Mouse (Mus musculus): ENCODE data around the gene Proca1. TPM values are rescaled to one million over a fixed set of nuclear protein-coding genes. Genes with fewer than 3 reads are reported as not detected.
A peak's percentile ranks its signal among the peaks of the same experiment; 100 is the strongest.

Gene Proca1
- polyA plus RNA-seq, 1 experiment from 2014 or later: 0.31 TPM

DNA sequence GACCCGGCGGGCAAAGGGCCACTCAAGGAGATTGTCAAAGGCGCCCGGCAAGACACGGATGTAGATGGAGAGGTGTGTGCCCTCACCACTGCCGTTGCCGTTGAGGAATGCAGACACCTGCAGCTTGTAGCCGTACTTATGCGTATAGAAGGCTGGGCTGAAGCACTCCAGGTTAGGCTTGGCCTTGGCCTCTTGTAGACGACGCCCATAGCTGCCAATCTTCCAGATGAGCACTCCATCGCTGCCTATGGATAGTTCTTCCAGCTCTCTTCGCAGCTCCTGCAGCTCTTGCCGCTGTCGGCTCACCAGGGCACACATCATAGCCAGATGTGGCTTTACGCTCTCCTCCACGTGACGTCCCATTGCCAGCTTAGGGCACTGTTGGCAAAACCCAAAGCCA, 33.0 kb upstream of the Proca1 start:
- 87% methylated on average over 18 of the region's 18 CpGs for WGBS (ENCODE audit: insufficient replicate concordance)
- Histone ChIP-seq H3K4me1 (peaks cover 60% of the 10 kb centered on the region), H3K9me3 (replicated peaks) (no peaks in the 10 kb centered on the region), H3K27me3 (replicated peaks) (no peaks in the 10 kb centered on the region), H3K27ac (peak overlapping the region; percentile 41; the same call in 1 of the 2 replicates), H3K4me2 (no peak overlapping the region), H3K4me3 (no peak overlapping the region), H3K36me3 (peaks cover 79% of the 10 kb centered on the region), H3K9ac (no peak overlapping the region)
- no peak for ATAC-seq

GRCm38 (mm10) chr11:78160675-78161074, 32.5 kb upstream of the Proca1 start:
- Histone ChIP-seq H3K36me3 (peaks cover 74% of the 10 kb centered on the region), H3K4me3 (no peak overlapping the region), H3K27ac (peak overlapping the region; percentile 41; the same call in 1 of the 2 replicates), H3K4me1 (peaks cover 62% of the 10 kb centered on the region), H3K9ac (no peak overlapping the region), H3K4me2 (no peak overlapping the region), H3K27me3 (replicated peaks) (no peaks in the 10 kb centered on the region), H3K9me3 (replicated peaks) (no peaks in the 10 kb centered on the region)
- ATAC-seq: no peak
- WGBS (ENCODE audit: insufficient replicate concordance): 81% methylated on average over 3 of the region's 3 CpGs

DNA sequence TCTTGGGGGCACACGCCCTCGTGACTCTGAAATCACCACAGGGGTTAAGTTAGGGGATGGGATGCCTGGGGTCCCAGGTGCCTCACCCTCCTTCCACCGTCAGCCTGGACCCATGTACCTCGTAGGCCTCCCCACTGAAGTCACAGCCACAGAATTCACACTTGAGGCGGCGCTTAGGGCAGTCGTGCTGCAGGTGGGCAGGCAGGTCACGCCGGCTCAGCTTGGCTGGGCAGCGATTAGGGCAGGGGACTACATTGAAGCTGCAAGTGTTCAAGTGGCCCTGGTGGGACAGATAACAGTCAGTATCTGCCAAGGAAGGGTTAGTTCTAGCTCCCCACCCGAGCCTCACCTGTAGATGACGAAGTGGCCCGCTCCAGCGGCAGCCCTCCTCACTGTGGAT, 32.0 kb upstream of the Proca1 start:
- H3K4me1 ChIP-seq: peaks cover 67% of the 10 kb centered on the region
- 83% methylated on average over 14 of the region's 14 CpGs for WGBS (ENCODE audit: insufficient replicate concordance)
- no peak overlapping the region for H3K4me2 ChIP-seq
- no peak overlapping the region for H3K4me3 ChIP-seq
- H3K9ac ChIP-seq: 0 out of 2 replicates have a peak overlapping the region, but pooled peaks have one; percentile 99
- H3K27ac ChIP-seq: peak overlapping the region; percentile 41
- no peak for ATAC-seq
- H3K36me3 ChIP-seq: peaks cover 70% of the 10 kb centered on the region
- no peaks in the 10 kb centered on the region for H3K27me3 ChIP-seq (replicated peaks)
- no peaks in the 10 kb centered on the region for H3K9me3 ChIP-seq (replicated peaks)

DNA sequence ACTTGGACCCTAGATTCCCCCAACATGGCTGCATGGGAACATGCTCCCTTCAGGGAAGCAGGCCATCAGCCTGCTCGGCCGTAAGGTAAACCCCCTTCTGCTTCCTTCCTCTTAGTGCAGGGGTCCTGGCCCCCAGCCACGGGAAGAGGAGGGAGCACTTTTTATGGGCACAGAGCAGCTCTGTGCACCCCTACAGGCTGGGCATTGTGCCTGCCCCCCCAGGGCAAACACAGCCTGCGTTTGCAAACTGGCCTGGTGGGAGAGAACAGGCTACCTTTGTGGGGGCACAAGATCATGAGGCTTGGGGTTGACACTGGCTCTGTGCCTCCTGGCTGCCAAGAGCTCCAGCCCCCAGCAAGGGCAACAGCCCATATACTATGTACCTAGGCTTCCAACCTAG, 31.2 kb upstream of the Proca1 start:
- Histone ChIP-seq H3K9ac (peak overlapping the region; percentile 99), H3K4me3 (peak overlapping the region; percentile 97; the same call in 1 of the 2 replicates), H3K4me2 (peak overlapping the region; percentile 100), H3K9me3 (replicated peaks) (no peaks in the 10 kb centered on the region), H3K27ac (peak overlapping the region; percentile 49), H3K36me3 (peaks cover 65% of the 10 kb centered on the region), H3K27me3 (replicated peaks) (no peaks in the 10 kb centered on the region), H3K4me1 (peaks cover 75% of the 10 kb centered on the region)
- ATAC-seq: no peak
- WGBS (ENCODE audit: insufficient replicate concordance): 61% methylated on average over 4 of the region's 4 CpGs

- Histone ChIP-seq H3K4me3 (peak overlapping the region; percentile 97; the same call in 1 of the 2 replicates), H3K9me3 (replicated peaks) (no peaks in the 10 kb centered on the region), H3K36me3 (peaks cover 64% of the 10 kb centered on the region), H3K4me2 (peak overlapping the region; percentile 100), H3K27me3 (replicated peaks) (no peaks in the 10 kb centered on the region), H3K27ac (peak overlapping the region; percentile 93), H3K9ac (peak overlapping the region; percentile 99), H3K4me1 (peaks cover 79% of the 10 kb centered on the region)
- ATAC-seq: no peak
- WGBS (ENCODE audit: insufficient replicate concordance): 76% methylated on average over 6 of the region's 6 CpGs
These were observed 30.7 kb upstream of the Proca1 start for GRCm38 (mm10) chr11:78162504-78162903.

GRCm38 (mm10) chr11:78163045-78163444, 30.1 kb upstream of the Proca1 start:
- Histone ChIP-seq H3K4me2 (peak overlapping the region; percentile 100), H3K9me3 (replicated peaks) (no peaks in the 10 kb centered on the region), H3K27me3 (replicated peaks) (no peaks in the 10 kb centered on the region), H3K9ac (peak overlapping the region; percentile 99), H3K36me3 (peaks cover 61% of the 10 kb centered on the region), H3K4me1 (peaks cover 80% of the 10 kb centered on the region), H3K27ac (peak overlapping the region; percentile 93), H3K4me3 (peak overlapping the region; percentile 97)
- ATAC-seq: no peak
- 85% methylated on average over 2 of the region's 2 CpGs for WGBS (ENCODE audit: insufficient replicate concordance)

- peaks cover 52% of the 10 kb centered on the region for H3K36me3 ChIP-seq
- no peak for ATAC-seq
- WGBS (ENCODE audit: insufficient replicate concordance): 2% methylated on average over 22 of the region's 22 CpGs
- peaks cover 89% of the 10 kb centered on the region for H3K4me1 ChIP-seq
- no peaks in the 10 kb centered on the region for H3K27me3 ChIP-seq (replicated peaks)
- H3K9ac ChIP-seq: peak overlapping the region; percentile 99
- peak overlapping the region; percentile 93 for H3K27ac ChIP-seq
- no peaks in the 10 kb centered on the region for H3K9me3 ChIP-seq (replicated peaks)
- H3K4me2 ChIP-seq: peak overlapping the region; percentile 100
- H3K4me3 ChIP-seq: peak overlapping the region; percentile 97
These were observed 29.2 kb upstream of the Proca1 start for GRCm38 (mm10) chr11:78163681-78164603.

GRCm38 (mm10) chr11:78164604-78164923, 28.6 kb upstream of the Proca1 start:
- Histone ChIP-seq H3K4me2 (peak overlapping the region; percentile 100), H3K36me3 (peaks cover 47% of the 10 kb centered on the region), H3K27me3 (replicated peaks) (no peaks in the 10 kb centered on the region), H3K4me3 (peak overlapping the region; percentile 97), H3K4me1 (peaks cover 90% of the 10 kb centered on the region), H3K27ac (peak overlapping the region; percentile 93), H3K9me3 (replicated peaks) (no peaks in the 10 kb centered on the region), H3K9ac (peak overlapping the region; percentile 99)
- no peak for ATAC-seq
- under 1% methylated on average over 14 of the region's 14 CpGs for WGBS (ENCODE audit: insufficient replicate concordance)

GRCm38 (mm10) chr11:78164924-78165760, 28.1 kb upstream of the Proca1 start, which contains the start of gene Traf4:
Gene Traf4, minus strand, starts transcription at chr11:78165589.
- Histone ChIP-seq H3K4me3 (peak within 1 kb of the TSS; percentile 97), H3K9me3 (replicated peaks) (no peaks in the 10 kb centered on the region), H3K4me1 (peaks cover 90% of the 10 kb centered on the region), H3K9ac (peak within 1 kb of the TSS; percentile 99), H3K27me3 (replicated peaks) (no peaks in the 10 kb centered on the region), H3K27ac (peak within 1 kb of the TSS; percentile 93), H3K4me2 (peak within 1 kb of the TSS; percentile 100), H3K36me3 (peaks cover 41% of the 10 kb centered on the region)
- WGBS (ENCODE audit: insufficient replicate concordance): 1% methylated on average over 78 of the region's 78 CpGs
- ATAC-seq: peak; percentile 80

GRCm38 (mm10) chr11:78165761-78166109, 27.5 kb upstream of the Proca1 start:
- peaks cover 90% of the 10 kb centered on the region for H3K4me1 ChIP-seq
- 3% methylated on average over 16 of the region's 16 CpGs for WGBS (ENCODE audit: insufficient replicate concordance)
- H3K9ac ChIP-seq: peak overlapping the region; percentile 99
- H3K36me3 ChIP-seq: peaks cover 40% of the 10 kb centered on the region
- H3K4me3 ChIP-seq: peak overlapping the region; percentile 97
- H3K4me2 ChIP-seq: peak overlapping the region; percentile 100
- H3K27ac ChIP-seq: peak overlapping the region; percentile 93
- peak; percentile 19 for ATAC-seq
- no peaks in the 10 kb centered on the region for H3K27me3 ChIP-seq (replicated peaks)
- H3K9me3 ChIP-seq (replicated peaks): no peaks in the 10 kb centered on the region

- Histone ChIP-seq H3K4me2 (peak overlapping the region; percentile 100), H3K9me3 (replicated peaks) (no peaks in the 10 kb centered on the region), H3K4me1 (peaks cover 90% of the 10 kb centered on the region), H3K4me3 (peak overlapping the region; percentile 97), H3K9ac (peak overlapping the region; percentile 99), H3K27ac (peak overlapping the region; percentile 93), H3K36me3 (peaks cover 40% of the 10 kb centered on the region), H3K27me3 (replicated peaks) (no peaks in the 10 kb centered on the region)
- WGBS (ENCODE audit: insufficient replicate concordance): 35% methylated on average over 4 of the region's 4 CpGs
- ATAC-seq: no peak
These were observed 27.0 kb upstream of the Proca1 start for GRCm38 (mm10) chr11:78166161-78166560.

Measured in liver, embryonic 12.5 days (tissue).